Mouse (Mus musculus): ENCODE data around the gene Khdc1a.
A peak's percentile ranks its signal among the peaks of the same experiment; 100 is the strongest.
"Not testable (repeated sequence)": the region's sequence is repeated elsewhere in the genome, so short reads cannot be mapped to it uniquely, and the experiment has no call there.

Gene Khdc1a

GRCm38 (mm10) chr1:21349341-21349740, at the start of gene Khdc1a:
Gene Khdc1a, plus strand, starts transcription at chr1:21349641.
- no peak for DNase-seq (ENCODE audit: low spot score in 2 of 2)

GRCm38 (mm10) chr1:21299826-21300225, 49.6 kb upstream of the Khdc1a start:
- DNase-seq (ENCODE audit: low spot score in 2 of 2) = no peak

- DNase-seq (ENCODE audit: low spot score in 2 of 2) = no peak
These were observed 47.8 kb upstream of the Khdc1a start for GRCm38 (mm10) chr1:21301686-21302085.

GRCm38 (mm10) chr1:21304174-21304573, 45.3 kb upstream of the Khdc1a start:
- no peak for DNase-seq (ENCODE audit: low spot score in 2 of 2)

- no peak for DNase-seq (ENCODE audit: low spot score in 2 of 2)
These were observed 44.8 kb upstream of the Khdc1a start for GRCm38 (mm10) chr1:21304646-21305045.

GRCm38 (mm10) chr1:21305443-21305842, 44.0 kb upstream of the Khdc1a start:
- no peak for DNase-seq (ENCODE audit: low spot score in 2 of 2)

- no peak for DNase-seq (ENCODE audit: low spot score in 2 of 2)
These were observed 35.1 kb upstream of the Khdc1a start for GRCm38 (mm10) chr1:21314336-21314735.

- no peak for DNase-seq (ENCODE audit: low spot score in 2 of 2)
These were observed 33.7 kb upstream of the Khdc1a start for GRCm38 (mm10) chr1:21315756-21316155.

GRCm38 (mm10) chr1:21316305-21316704, 33.1 kb upstream of the Khdc1a start:
- no peak for DNase-seq (ENCODE audit: low spot score in 2 of 2)

GRCm38 (mm10) chr1:21318202-21318601, 31.2 kb upstream of the Khdc1a start:
- DNase-seq (ENCODE audit: low spot score in 2 of 2) = no peak

- DNase-seq (ENCODE audit: low spot score in 2 of 2) = not testable (repeated sequence)
These were observed 29.2 kb upstream of the Khdc1a start for GRCm38 (mm10) chr1:21320271-21320670.

- no peak for DNase-seq (ENCODE audit: low spot score in 2 of 2)
These were observed 27.8 kb upstream of the Khdc1a start for GRCm38 (mm10) chr1:21321656-21322055.

GRCm38 (mm10) chr1:21323996-21324574, 25.4 kb upstream of the Khdc1a start:
- DNase-seq (ENCODE audit: low spot score in 2 of 2) = no peak

GRCm38 (mm10) chr1:21324633-21325032, 24.8 kb upstream of the Khdc1a start:
- no peak for DNase-seq (ENCODE audit: low spot score in 2 of 2)

- DNase-seq (ENCODE audit: low spot score in 2 of 2) = no peak
These were observed 22.7 kb upstream of the Khdc1a start for GRCm38 (mm10) chr1:21326733-21327132.

GRCm38 (mm10) chr1:21331161-21331560, 18.3 kb upstream of the Khdc1a start:
- not testable (repeated sequence) for DNase-seq (ENCODE audit: low spot score in 2 of 2)

- peak in 1 of 2 experiments; percentile 13 for DNase-seq (ENCODE audit: low spot score in 2 of 2)
These were observed 16.0 kb upstream of the Khdc1a start for GRCm38 (mm10) chr1:21333222-21333973.

GRCm38 (mm10) chr1:21335836-21336235, 13.6 kb upstream of the Khdc1a start:
- no peak for DNase-seq (ENCODE audit: low spot score in 2 of 2)

GRCm38 (mm10) chr1:21340745-21341144, 8.7 kb upstream of the Khdc1a start:
- DNase-seq (ENCODE audit: low spot score in 2 of 2) = no peak

- DNase-seq (ENCODE audit: low spot score in 2 of 2) = peak in 1 of 2 experiments; percentile 18
These were observed 5.2 kb upstream of the Khdc1a start for GRCm38 (mm10) chr1:21344253-21344652.

GRCm38 (mm10) chr1:21344752-21345151, 4.7 kb upstream of the Khdc1a start:
- DNase-seq (ENCODE audit: low spot score in 2 of 2) = not testable (repeated sequence)

GRCm38 (mm10) chr1:21368031-21368430, 18.6 kb downstream of the Khdc1a start, which contains the start of gene Khdc1c:
Gene Khdc1c, plus strand, starts transcription at chr1:21368331.
- not testable (repeated sequence) for DNase-seq (ENCODE audit: low spot score in 2 of 2)

- no peak for DNase-seq (ENCODE audit: low spot score in 2 of 2)
These were observed 33.8 kb downstream of the Khdc1a start, which contains the start of gene Khdc1b for GRCm38 (mm10) chr1:21383256-21383655. Gene Khdc1b, plus strand, starts transcription at chr1:21383556.
